Mouse (Mus musculus): ENCODE data around the gene Nlgn2. TPM values are rescaled to one million over a fixed set of nuclear protein-coding genes. Genes with fewer than 3 reads are reported as not detected.

Nlgn2 gene
- polyA plus RNA-seq, 1 experiment: 10.9 TPM

- H3K4me3 ChIP-seq (ENCODE audit: insufficient read depth, low read length): no peak overlapping the region
- no peak overlapping the region for H3K27ac ChIP-seq (ENCODE audit: insufficient read depth, low read depth, low read length)
- H3K4me1 ChIP-seq (ENCODE audit: control insufficient read depth, insufficient read depth, low read length): peaks cover 8% of the 10 kb centered on the region; the same call in 1 of the 2 replicates
- TF ChIP-seq POLR2A (IDR thresholded peaks at IDR 0.05; ENCODE audit: borderline replicate concordance, low read depth, low read length): no peak
- no peak for TF ChIP-seq CTCF (IDR thresholded peaks at IDR 0.05; ENCODE audit: low read depth, low read length)
Observed at GRCm38 (mm10) chr11:69787306-69787705, 50.3 kb downstream of the Nlgn2 start.

DNA sequence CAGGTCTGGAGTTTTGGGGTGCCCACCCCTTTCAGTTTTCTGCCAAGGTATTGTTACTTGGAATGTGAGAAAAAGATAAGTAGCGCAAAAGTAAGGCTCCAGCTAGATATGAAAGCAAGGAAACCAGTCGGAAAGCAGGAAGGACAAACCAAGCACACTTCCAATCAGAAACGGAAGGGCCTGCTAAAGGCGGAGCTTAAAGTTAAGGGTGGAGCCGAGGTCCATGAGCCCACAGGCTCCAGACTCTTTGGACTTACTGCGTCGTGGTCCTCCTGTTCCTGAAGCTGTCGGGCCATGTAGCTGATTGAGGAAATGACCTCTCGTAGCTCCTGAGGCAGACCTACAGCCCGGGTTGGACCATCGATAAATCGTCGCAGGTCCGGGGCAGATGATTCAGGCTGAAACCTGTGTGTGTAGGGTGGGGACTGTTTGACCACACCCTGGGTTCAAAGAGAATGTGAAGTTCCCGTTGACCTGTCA, 52.8 kb downstream of the Nlgn2 start:
- Histone ChIP-seq H3K4me3 (ENCODE audit: insufficient read depth, low read length) (peak overlapping the region; percentile 44), H3K4me1 (ENCODE audit: control insufficient read depth, insufficient read depth, low read length) (peaks cover 6% of the 10 kb centered on the region; the same call in 1 of the 2 replicates), H3K27ac (ENCODE audit: insufficient read depth, low read depth, low read length) (no peak overlapping the region)
- TF ChIP-seq POLR2A (IDR thresholded peaks at IDR 0.05; ENCODE audit: borderline replicate concordance, low read depth, low read length): no peak
- TF ChIP-seq CTCF (IDR thresholded peaks at IDR 0.05; ENCODE audit: low read depth, low read length): no peak

DNA sequence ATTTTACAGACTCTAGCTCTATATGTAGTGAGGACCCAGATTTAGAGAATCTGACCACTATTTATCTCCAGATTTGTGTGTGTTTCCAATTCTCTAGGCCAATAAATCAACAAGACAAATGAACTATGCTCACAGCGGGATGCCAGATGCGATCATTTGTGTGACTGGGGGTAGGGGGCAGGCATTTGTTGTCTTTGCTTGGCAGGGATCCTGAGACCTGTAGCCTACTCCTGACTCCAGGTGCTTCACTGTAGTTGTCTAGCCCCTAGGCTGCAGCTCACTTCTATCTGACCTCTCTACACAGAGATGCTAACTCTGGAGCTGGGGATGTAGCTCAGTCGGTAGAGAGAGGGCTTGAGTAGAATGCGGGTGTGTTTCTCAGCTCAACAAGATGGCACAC, 55.8 kb downstream of the Nlgn2 start:
- no peak overlapping the region for H3K27ac ChIP-seq (ENCODE audit: insufficient read depth, low read depth, low read length)
- TF ChIP-seq POLR2A (IDR thresholded peaks at IDR 0.05; ENCODE audit: borderline replicate concordance, low read depth, low read length) (no peak), CTCF (IDR thresholded peaks at IDR 0.05; ENCODE audit: low read depth, low read length) (no peak)
- H3K4me1 ChIP-seq (ENCODE audit: control insufficient read depth, insufficient read depth, low read length): peaks cover 6% of the 10 kb centered on the region; the same call in 1 of the 2 replicates
- no peak overlapping the region for H3K4me3 ChIP-seq (ENCODE audit: insufficient read depth, low read length)

- peaks cover 14% of the 10 kb centered on the region for H3K4me1 ChIP-seq (ENCODE audit: control insufficient read depth, insufficient read depth, low read length)
- no peak for TF ChIP-seq POLR2A (IDR thresholded peaks at IDR 0.05; ENCODE audit: borderline replicate concordance, low read depth, low read length)
- TF ChIP-seq CTCF (IDR thresholded peaks at IDR 0.05; ENCODE audit: low read depth, low read length): no peak
- no peak overlapping the region for H3K4me3 ChIP-seq (ENCODE audit: insufficient read depth, low read length)
- no peak overlapping the region for H3K27ac ChIP-seq (ENCODE audit: insufficient read depth, low read depth, low read length)
Observed at GRCm38 (mm10) chr11:69778985-69779384, 58.6 kb downstream of the Nlgn2 start.

DNA sequence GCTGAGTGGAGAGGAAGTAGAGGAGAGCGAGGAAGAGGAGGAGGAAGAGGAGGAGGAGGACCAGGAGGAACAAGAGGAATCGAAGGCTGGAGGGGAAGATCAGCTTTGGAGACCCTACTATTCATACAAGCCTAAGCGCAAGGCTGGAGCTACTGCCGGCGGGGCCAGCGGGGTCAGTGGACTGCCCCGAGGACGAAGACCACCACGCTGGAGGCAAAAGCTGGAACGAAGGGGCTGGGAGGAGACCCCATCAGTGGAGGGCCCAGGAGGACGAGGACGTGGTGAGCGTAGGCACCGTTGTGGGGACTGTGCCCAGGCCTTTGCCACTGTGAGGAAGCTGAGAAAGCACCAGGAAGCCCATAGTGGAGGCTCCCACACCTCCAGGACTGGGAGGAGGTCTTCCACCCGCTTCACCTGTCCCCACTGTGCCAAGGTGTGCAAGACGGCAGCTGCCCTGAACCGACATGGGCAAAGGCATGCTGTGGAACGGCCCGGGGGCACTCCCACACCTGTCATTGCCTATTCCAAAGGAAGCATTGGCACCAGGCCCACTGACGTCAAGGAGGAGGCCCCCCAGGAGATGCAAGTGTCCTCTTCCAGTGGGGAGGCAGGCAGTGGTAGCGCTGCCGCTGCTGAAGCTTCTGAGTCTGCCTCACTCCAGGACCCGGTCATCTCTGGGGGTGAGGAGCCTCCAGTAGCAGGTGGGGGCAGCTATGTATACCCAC, 59.2 kb downstream of the Nlgn2 start:
- no peak overlapping the region for H3K27ac ChIP-seq (ENCODE audit: insufficient read depth, low read depth, low read length)
- peaks cover 14% of the 10 kb centered on the region for H3K4me1 ChIP-seq (ENCODE audit: control insufficient read depth, insufficient read depth, low read length)
- H3K4me3 ChIP-seq (ENCODE audit: insufficient read depth, low read length): no peak overlapping the region
- TF ChIP-seq CTCF (IDR thresholded peaks at IDR 0.05; ENCODE audit: low read depth, low read length) (no peak), POLR2A (IDR thresholded peaks at IDR 0.05; ENCODE audit: borderline replicate concordance, low read depth, low read length) (no peak)

DNA sequence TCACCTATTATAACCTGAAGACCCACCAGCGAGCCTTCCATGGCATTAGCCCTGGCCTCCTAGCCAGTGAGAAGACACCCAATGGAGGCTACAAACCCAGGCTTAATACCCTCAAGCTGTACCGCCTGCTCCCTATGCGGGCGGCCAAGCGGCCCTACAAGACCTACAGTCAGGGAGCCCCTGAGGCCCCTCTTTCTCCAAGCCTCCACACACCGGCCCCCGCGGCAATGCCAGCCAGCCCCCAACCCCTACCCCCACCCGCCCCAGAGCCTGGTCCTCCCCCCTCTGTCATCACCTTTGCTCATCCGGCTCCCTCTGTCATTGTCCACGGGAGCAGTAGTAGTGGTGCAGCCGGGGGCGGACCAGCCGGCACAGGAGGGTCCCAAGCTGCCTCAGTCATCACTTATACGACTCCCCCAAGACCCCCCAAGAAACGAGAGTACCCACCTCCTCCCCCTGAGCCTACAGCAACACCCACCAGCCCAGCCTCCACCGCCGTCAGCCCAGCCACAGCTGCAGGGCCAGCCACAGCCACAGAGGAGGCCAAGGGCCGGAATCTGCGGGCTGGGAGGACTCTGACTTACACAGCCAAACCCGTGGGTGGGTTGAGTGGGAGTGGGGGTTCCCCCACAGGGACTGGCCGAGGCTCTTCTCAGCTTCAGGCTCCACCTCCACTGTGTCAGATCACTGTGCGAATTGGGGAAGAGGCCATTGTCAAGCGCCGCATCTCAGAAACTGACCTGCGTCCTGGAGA, 59.9 kb downstream of the Nlgn2 start:
- Histone ChIP-seq H3K4me3 (ENCODE audit: insufficient read depth, low read length) (no peak overlapping the region), H3K27ac (ENCODE audit: insufficient read depth, low read depth, low read length) (no peak overlapping the region), H3K4me1 (ENCODE audit: control insufficient read depth, insufficient read depth, low read length) (peaks cover 14% of the 10 kb centered on the region)
- TF ChIP-seq POLR2A (IDR thresholded peaks at IDR 0.05; ENCODE audit: borderline replicate concordance, low read depth, low read length) (no peak), CTCF (IDR thresholded peaks at IDR 0.05; ENCODE audit: low read depth, low read length) (no peak)

- no peak overlapping the region for H3K27ac ChIP-seq (ENCODE audit: insufficient read depth, low read depth, low read length)
- no peak for TF ChIP-seq CTCF (IDR thresholded peaks at IDR 0.05; ENCODE audit: low read depth, low read length)
- H3K4me1 ChIP-seq (ENCODE audit: control insufficient read depth, insufficient read depth, low read length): peaks cover 14% of the 10 kb centered on the region
- H3K4me3 ChIP-seq (ENCODE audit: insufficient read depth, low read length): no peak overlapping the region
Observed at GRCm38 (mm10) chr11:69776488-69776887, 61.1 kb downstream of the Nlgn2 start.

DNA sequence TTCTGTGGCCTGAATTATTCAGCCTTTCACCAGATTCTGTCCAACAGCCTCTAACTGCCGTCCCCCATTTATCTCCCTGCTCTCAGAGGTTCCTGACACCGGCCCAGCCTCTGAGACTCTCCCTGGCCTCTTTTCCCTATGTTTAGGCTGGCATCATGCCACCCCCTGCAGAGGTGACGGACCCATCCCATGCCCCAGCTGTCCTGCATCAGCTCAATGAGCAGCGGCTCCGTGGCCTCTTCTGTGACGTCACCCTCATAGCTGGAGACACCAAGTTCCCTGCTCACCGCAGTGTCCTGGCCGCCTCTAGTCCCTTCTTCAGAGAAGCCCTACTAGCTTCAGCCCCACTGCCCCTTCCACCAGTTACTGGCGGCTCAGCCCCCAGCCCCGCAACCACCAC, 61.9 kb downstream of the Nlgn2 start:
- H3K4me1 ChIP-seq (ENCODE audit: control insufficient read depth, insufficient read depth, low read length): peaks cover 14% of the 10 kb centered on the region
- H3K27ac ChIP-seq (ENCODE audit: insufficient read depth, low read depth, low read length): no peak overlapping the region

DNA sequence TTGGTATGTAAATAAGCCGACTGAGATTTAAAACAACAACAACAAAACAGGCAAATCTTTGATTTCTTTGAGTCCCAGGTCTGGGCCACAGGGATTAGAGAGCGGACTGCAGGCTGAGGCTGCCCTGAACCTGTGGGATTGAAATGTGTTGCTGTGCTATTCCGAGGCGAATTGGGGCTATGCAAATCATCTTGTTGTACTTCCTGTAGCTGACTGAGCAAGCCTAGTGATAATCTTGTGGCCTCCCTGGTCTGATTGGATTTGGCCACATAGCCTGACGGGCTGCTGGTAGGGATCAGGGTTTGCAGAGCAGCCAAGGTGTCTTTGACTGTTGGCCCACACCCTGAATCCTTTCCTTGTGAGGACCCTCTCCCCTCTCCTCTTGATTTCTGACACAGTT, 62.6 kb downstream of the Nlgn2 start:
- H3K4me1 ChIP-seq (ENCODE audit: control insufficient read depth, insufficient read depth, low read length): peaks cover 14% of the 10 kb centered on the region
- H3K27ac ChIP-seq (ENCODE audit: insufficient read depth, low read depth, low read length): no peak overlapping the region
- TF ChIP-seq CTCF (IDR thresholded peaks at IDR 0.05; ENCODE audit: low read depth, low read length) (no peak), POLR2A (IDR thresholded peaks at IDR 0.05; ENCODE audit: borderline replicate concordance, low read depth, low read length) (no peak)
- no peak overlapping the region for H3K4me3 ChIP-seq (ENCODE audit: insufficient read depth, low read length)

More for the DNA sequence above, 61.9 kb downstream of the Nlgn2 start:
- TF ChIP-seq POLR2A (IDR thresholded peaks at IDR 0.05; ENCODE audit: borderline replicate concordance, low read depth, low read length) (no peak), CTCF (IDR thresholded peaks at IDR 0.05; ENCODE audit: low read depth, low read length) (no peak)
- no peak overlapping the region for H3K4me3 ChIP-seq (ENCODE audit: insufficient read depth, low read length)

Other genes starting within 250 kb of the Nlgn2 start
- not detected in 2 replicates for gene Atp1b2, start 231.8 kb downstream of the Nlgn2 start, polyA plus RNA-seq (2012; ENCODE audit: insufficient read depth, insufficient read length, missing spikeins)
- gene Shbg, start 219.9 kb downstream of the Nlgn2 start, polyA plus RNA-seq (2012; ENCODE audit: insufficient read depth, insufficient read length, missing spikeins): not detected in 2 replicates
- gene Sat2, start 215.8 kb downstream of the Nlgn2 start, polyA plus RNA-seq (2012; ENCODE audit: insufficient read depth, insufficient read length, missing spikeins): 2.5 and 4.3 TPM in 2 replicates
- 54.1 and 64.6 TPM in 2 replicates for gene Fxr2, start 204.8 kb downstream of the Nlgn2 start, polyA plus RNA-seq (2012; ENCODE audit: insufficient read depth, insufficient read length, missing spikeins)
- gene Sox15, start 182.5 kb downstream of the Nlgn2 start, polyA plus RNA-seq (2012; ENCODE audit: insufficient read depth, insufficient read length, missing spikeins): not detected in 2 replicates
- 64.2 and 68.9 TPM in 2 replicates for gene Mpdu1, start 175.1 kb downstream of the Nlgn2 start, polyA plus RNA-seq (2012; ENCODE audit: insufficient read depth, insufficient read length, missing spikeins)
- gene Cd68, start 171.6 kb downstream of the Nlgn2 start, polyA plus RNA-seq (2012; ENCODE audit: insufficient read depth, insufficient read length, missing spikeins): 1,401 and 1,598 TPM in 2 replicates
- gene Eif4a1, start 165.4 kb downstream of the Nlgn2 start, polyA plus RNA-seq (2012; ENCODE audit: insufficient read depth, insufficient read length, missing spikeins): 303 and 319 TPM in 2 replicates
- 120 and 131 TPM in 2 replicates for gene Senp3, start 155.7 kb downstream of the Nlgn2 start, polyA plus RNA-seq (2012; ENCODE audit: insufficient read depth, insufficient read length, missing spikeins)
- gene Tnfsf13, start 152.0 kb downstream of the Nlgn2 start, polyA plus RNA-seq (2012; ENCODE audit: insufficient read depth, insufficient read length, missing spikeins): 20.8 and 23.9 TPM in 2 replicates
- 97.6 and 101 TPM in 2 replicates for gene Tnfsf12, start 141.9 kb downstream of the Nlgn2 start, polyA plus RNA-seq (2012; ENCODE audit: insufficient read depth, insufficient read length, missing spikeins)
- 43.9 and 59.4 TPM in 2 replicates for gene Tnfsfm13, start 141.7 kb downstream of the Nlgn2 start, polyA plus RNA-seq (2012; ENCODE audit: insufficient read depth, insufficient read length, missing spikeins)
- gene Polr2a, start 79.1 kb downstream of the Nlgn2 start, polyA plus RNA-seq (2012; ENCODE audit: insufficient read depth, insufficient read length, missing spikeins): 46.5 and 69.7 TPM in 2 replicates
- not detected in 2 replicates for gene Slc35g3, start 75.8 kb downstream of the Nlgn2 start, polyA plus RNA-seq (2012; ENCODE audit: insufficient read depth, insufficient read length, missing spikeins)
- gene Zbtb4, start 71.9 kb downstream of the Nlgn2 start, polyA plus RNA-seq (2012; ENCODE audit: insufficient read depth, insufficient read length, missing spikeins): 28.8 and 38.2 TPM in 2 replicates
- 1.0 and 1.8 TPM in 2 replicates for gene Chrnb1, start 41.8 kb downstream of the Nlgn2 start, polyA plus RNA-seq (2012; ENCODE audit: insufficient read depth, insufficient read length, missing spikeins)
- gene Fgf11, start 35.9 kb downstream of the Nlgn2 start, polyA plus RNA-seq (2012; ENCODE audit: insufficient read depth, insufficient read length, missing spikeins): 27.9 and 29.7 TPM in 2 replicates
- gene Tmem102, start 32.2 kb downstream of the Nlgn2 start, polyA plus RNA-seq (2012; ENCODE audit: insufficient read depth, insufficient read length, missing spikeins): not detected in 2 replicates
- not detected in 2 replicates for gene Gm39566, start 22.5 kb downstream of the Nlgn2 start, polyA plus RNA-seq (2012; ENCODE audit: insufficient read depth, insufficient read length, missing spikeins)
- gene Spem2, start 19.3 kb downstream of the Nlgn2 start, polyA plus RNA-seq (2012; ENCODE audit: insufficient read depth, insufficient read length, missing spikeins): not detected in 2 replicates
- not detected in 2 replicates for gene Spem1, start 15.6 kb downstream of the Nlgn2 start, polyA plus RNA-seq (2012; ENCODE audit: insufficient read depth, insufficient read length, missing spikeins)
- 253 and 279 TPM in 2 replicates for gene Tmem256, start 730 bp upstream of the Nlgn2 start, polyA plus RNA-seq (2012; ENCODE audit: insufficient read depth, insufficient read length, missing spikeins)
- gene Plscr3, start 8.6 kb upstream of the Nlgn2 start, polyA plus RNA-seq (2012; ENCODE audit: insufficient read depth, insufficient read length, missing spikeins): 58.6 and 68.1 TPM in 2 replicates
- gene Tnk1, start 20.9 kb upstream of the Nlgn2 start, polyA plus RNA-seq (2012; ENCODE audit: insufficient read depth, insufficient read length, missing spikeins): not detected in 2 replicates
- gene Tmem95, start 40.2 kb upstream of the Nlgn2 start, polyA plus RNA-seq (2012; ENCODE audit: insufficient read depth, insufficient read length, missing spikeins): not detected in 2 replicates
- gene Kctd11, start 43.6 kb upstream of the Nlgn2 start, polyA plus RNA-seq (2012; ENCODE audit: insufficient read depth, insufficient read length, missing spikeins): 6.3 and 7.1 TPM in 2 replicates
- 0.66 TPM in 1 of 2 replicates, not detected in the other for gene Acap1, start 57.8 kb upstream of the Nlgn2 start, polyA plus RNA-seq (2012; ENCODE audit: insufficient read depth, insufficient read length, missing spikeins)
- 1.4 TPM in 1 of 2 replicates, not detected in the other for gene 2810408A11Rik, start 63.2 kb upstream of the Nlgn2 start, polyA plus RNA-seq (2012; ENCODE audit: insufficient read depth, insufficient read length, missing spikeins)
- gene Neurl4, start 63.3 kb upstream of the Nlgn2 start, polyA plus RNA-seq (2012; ENCODE audit: insufficient read depth, insufficient read length, missing spikeins): 15.8 and 16.9 TPM in 2 replicates
- gene Gps2, start 76.1 kb upstream of the Nlgn2 start, polyA plus RNA-seq (2012; ENCODE audit: insufficient read depth, insufficient read length, missing spikeins): 92.8 and 103 TPM in 2 replicates
- 326 and 347 TPM in 2 replicates for gene Eif5a, start 84.2 kb upstream of the Nlgn2 start, polyA plus RNA-seq (2012; ENCODE audit: insufficient read depth, insufficient read length, missing spikeins)
- gene Ybx2, start 98.0 kb upstream of the Nlgn2 start, polyA plus RNA-seq (2012; ENCODE audit: insufficient read depth, insufficient read length, missing spikeins): not detected in 2 replicates
- gene Slc2a4, start 110.4 kb upstream of the Nlgn2 start, polyA plus RNA-seq (2012; ENCODE audit: insufficient read depth, insufficient read length, missing spikeins): not detected in 2 replicates
- gene Cldn7, start 127.0 kb upstream of the Nlgn2 start, polyA plus RNA-seq (2012; ENCODE audit: insufficient read depth, insufficient read length, missing spikeins): not detected in 2 replicates
- 176 and 194 TPM in 2 replicates for gene Ctdnep1, start 143.4 kb upstream of the Nlgn2 start, polyA plus RNA-seq (2012; ENCODE audit: insufficient read depth, insufficient read length, missing spikeins)
- gene Elp5, start 144.7 kb upstream of the Nlgn2 start, polyA plus RNA-seq (2012; ENCODE audit: insufficient read depth, insufficient read length, missing spikeins): 41.4 and 49.8 TPM in 2 replicates
- gene Gabarap, start 153.4 kb upstream of the Nlgn2 start, polyA plus RNA-seq (2012; ENCODE audit: insufficient read depth, insufficient read length, missing spikeins): 1,001 and 1,002 TPM in 2 replicates
- 77.6 and 78.1 TPM in 2 replicates for gene Phf23, start 158.0 kb upstream of the Nlgn2 start, polyA plus RNA-seq (2012; ENCODE audit: insufficient read depth, insufficient read length, missing spikeins)
- 20.4 and 25.8 TPM in 2 replicates for gene Dvl2, start 162.8 kb upstream of the Nlgn2 start, polyA plus RNA-seq (2012; ENCODE audit: insufficient read depth, insufficient read length, missing spikeins)
- 46.4 and 51.3 TPM in 2 replicates for gene Acadvl, start 177.6 kb upstream of the Nlgn2 start, polyA plus RNA-seq (2012; ENCODE audit: insufficient read depth, insufficient read length, missing spikeins)
- 31.1 and 34.0 TPM in 2 replicates for gene Dlg4, start 179.2 kb upstream of the Nlgn2 start, polyA plus RNA-seq (2012; ENCODE audit: insufficient read depth, insufficient read length, missing spikeins)
- not detected in 2 replicates for gene Asgr1, start 216.3 kb upstream of the Nlgn2 start, polyA plus RNA-seq (2012; ENCODE audit: insufficient read depth, insufficient read length, missing spikeins)